Mouse (Mus musculus) cerebellum, adult 2 months (tissue): ENCODE measurements at regions not wholly inside any gene's neighbourhood (a gene's known extent, or its start where the extent isn't known, plus 50 kb on each side); places are given as distances from the start of the nearest gene placed in this dataset.

Source experiments
- CTCF ChIP-seq: fragments of 200-500 bp; IDR thresholded peaks from 2 replicates; pipeline ENCODE4 v1.5.1; 2011; ENCODE audit warnings: low read depth, mild to moderate bottlenecking, control low read depth, low read length, moderate library complexity, borderline replicate concordance; ENCODE audit not compliant: insufficient read depth
- POLR2A ChIP-seq: fragments of 200-500 bp; IDR thresholded peaks from 2 replicates; pipeline ENCODE4 v1.6.1; 2011; ENCODE audit warnings: low read length, control low read depth, borderline replicate concordance; ENCODE audit not compliant: insufficient read depth

DNA sequence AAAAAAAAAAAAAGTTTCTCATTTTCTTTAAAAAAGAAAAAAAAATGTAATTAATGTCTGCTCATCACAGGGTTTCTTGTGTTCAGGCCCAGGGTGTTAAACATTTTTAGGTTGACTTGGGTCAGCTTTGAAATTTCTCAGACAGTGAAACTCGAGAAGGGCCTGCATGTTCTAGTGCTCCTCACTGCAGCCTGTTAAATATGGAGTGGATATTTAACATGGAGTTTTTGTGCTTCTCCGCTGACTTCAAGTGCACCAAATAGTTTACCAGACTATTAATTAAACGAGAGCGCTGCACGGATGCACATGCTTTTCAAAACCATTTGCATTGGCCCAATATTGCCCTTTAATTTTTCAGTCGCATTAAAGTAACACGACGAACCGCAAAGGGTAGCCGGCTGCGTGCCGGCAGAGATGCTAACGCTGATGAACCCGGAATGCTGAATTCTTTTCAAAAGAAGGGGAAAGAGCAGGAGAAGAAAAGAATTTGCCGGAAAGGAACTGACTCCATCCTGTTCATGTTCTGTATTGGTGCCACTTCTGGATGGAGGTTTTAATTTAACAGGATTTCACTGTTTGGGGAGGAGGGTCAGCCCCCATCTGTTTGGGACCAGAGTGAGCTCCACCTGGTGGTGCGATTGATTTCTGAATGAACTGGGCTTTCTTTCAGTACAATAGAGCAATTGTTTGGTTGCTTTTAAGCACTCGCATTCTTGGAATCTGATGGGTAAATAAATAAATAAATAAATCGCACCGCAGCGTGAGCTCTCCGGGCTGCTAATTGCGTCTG, 162.2 kb upstream of the Lmo4 start:
- peak; percentile 46; the same call in 1 of the 2 replicates for TF ChIP-seq CTCF
- no peak for TF ChIP-seq POLR2A
